Comparison of ENCODE assay signal across 16 mouse cellular contexts in the genomic region with DNA sequence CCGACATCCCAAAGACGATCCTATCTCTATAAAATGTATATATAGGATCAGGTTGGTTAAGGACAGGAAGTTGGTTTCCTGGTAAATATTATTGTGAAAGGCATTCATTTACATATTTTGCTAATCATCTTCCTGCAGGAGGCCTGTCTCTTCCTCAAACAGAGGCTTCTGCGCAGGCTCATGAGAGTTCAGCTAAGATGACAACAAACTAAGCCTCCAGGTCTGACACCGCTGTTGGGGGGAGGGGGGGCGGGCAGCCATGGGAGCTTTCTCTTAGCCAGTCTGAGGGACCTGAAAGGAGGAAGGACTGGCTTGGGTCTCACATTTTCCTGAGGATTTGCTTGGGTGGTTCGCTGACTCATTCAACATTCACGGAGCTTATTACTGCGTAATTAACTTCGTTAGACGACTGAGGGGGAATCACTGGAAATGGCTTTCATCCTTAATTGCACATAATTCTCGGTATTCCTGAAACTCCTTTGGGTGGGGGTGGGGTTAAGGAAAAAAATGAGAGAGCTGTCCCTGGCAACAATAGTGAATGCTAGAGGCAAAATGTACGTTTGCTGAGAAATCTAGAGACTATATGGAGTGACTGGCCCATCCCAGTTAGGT. TPM values are rescaled to one million over a fixed set of nuclear protein-coding genes. Genes with fewer than 3 reads are reported as not detected.
DNase-seq lines count a peak whose midpoint lies in the region; ATAC-seq lines count a peak whose summit lies in the region.
"Had no signal": no experiment of that assay in that cellular context is flagged by ENCODE, and none has a peak within 500 bp of the region (broad histone marks: within the 10 kb centered on the region; RNA-seq: fewer than 3 reads in every experiment).

No protein-coding gene starts in this region.

- no peak for DNase-seq in midbrain, embryonic 10.5 days (ENCODE audit: low spot score)
- peak; percentile 16 for DNase-seq in embryonic facial prominence, embryonic 10.5 days (ENCODE audit: low spot score)
- DNase-seq in lung, postnatal 36 days, result peak; percentile 79
- DNase-seq in thymus, postnatal 4 days, result no peak
- no peak for DNase-seq in urinary bladder, postnatal 36 days (ENCODE audit: low spot score in 2 of 2)
- DNase-seq: adrenal gland, postnatal 10 days; heart, adult 2 months; heart, postnatal 10 days; kidney, adult 18-20 months; right cerebral cortex, adult 18-20 months had no signal

- no peak overlapping the region for H3K4me3 ChIP-seq in midbrain, embryonic 15.5 days
- H3K4me3 ChIP-seq in midbrain, embryonic 10.5 days, result no peak overlapping the region
- no peak overlapping the region for H3K4me3 ChIP-seq in embryonic facial prominence, embryonic 10.5 days
- H3K4me3 ChIP-seq: erythroblast, embryonic 14.5 days; heart, adult 2 months; layer of hippocampus, adult 2 months had no signal

- WGBS in midbrain, embryonic 15.5 days, result 55% methylated on average over 12 of the region's 12 CpGs
- WGBS in midbrain, embryonic 10.5 days, result 73% methylated on average over 12 of the region's 12 CpGs
- 51% methylated on average over 12 of the region's 12 CpGs for whole genome bisulfite sequencing in embryonic facial prominence, embryonic 10.5 days

- no peak overlapping the region for H3K9ac ChIP-seq in midbrain, embryonic 15.5 days

- ATAC-seq in midbrain, embryonic 15.5 days (replicated peaks), result no peak
- ATAC-seq in monocyte, adult 5-6 weeks (replicated peaks; ENCODE audit: insufficient number of reproducible peaks, low FRiP score, low TSS enrichment, poor library complexity, severe bottlenecking), result no peak

- no peak overlapping the region for H3K27ac ChIP-seq in midbrain, embryonic 15.5 days
- H3K27ac ChIP-seq in midbrain, embryonic 10.5 days (replicated peaks), result no peak overlapping the region
- no peak overlapping the region for H3K27ac ChIP-seq in embryonic facial prominence, embryonic 10.5 days (replicated peaks)
- H3K27ac ChIP-seq: heart, adult 2 months; layer of hippocampus, adult 2 months had no signal

- H3K27me3 ChIP-seq in midbrain, embryonic 15.5 days (replicated peaks), result no peaks in the 10 kb centered on the region
- H3K27me3 ChIP-seq in midbrain, embryonic 10.5 days (ENCODE audit: low read depth, poor library complexity, severe bottlenecking), result no peaks in the 10 kb centered on the region
- no peaks in the 10 kb centered on the region for H3K27me3 ChIP-seq in embryonic facial prominence, embryonic 10.5 days (replicated peaks; ENCODE audit: low read depth, poor library complexity, severe bottlenecking)

- no peaks in the 10 kb centered on the region for H3K9me3 ChIP-seq in midbrain, embryonic 15.5 days
- H3K9me3 ChIP-seq in midbrain, embryonic 10.5 days (replicated peaks), result no peaks in the 10 kb centered on the region
- no peaks in the 10 kb centered on the region for H3K9me3 ChIP-seq in embryonic facial prominence, embryonic 10.5 days

- no peaks in the 10 kb centered on the region for H3K36me3 ChIP-seq in midbrain, embryonic 15.5 days (replicated peaks)
- no peaks in the 10 kb centered on the region for H3K36me3 ChIP-seq in midbrain, embryonic 10.5 days
- H3K36me3 ChIP-seq in embryonic facial prominence, embryonic 10.5 days (replicated peaks), result no peaks in the 10 kb centered on the region

- 0 out of 2 replicates have a peak, but pooled peaks cover 2% of the 10 kb centered on the region for H3K4me1 ChIP-seq in midbrain, embryonic 15.5 days
- peaks cover 12% of the 10 kb centered on the region for H3K4me1 ChIP-seq in midbrain, embryonic 10.5 days
- peaks cover 27% of the 10 kb centered on the region for H3K4me1 ChIP-seq in embryonic facial prominence, embryonic 10.5 days

- peak overlapping the region; percentile 10; the same call in 1 of the 2 replicates for H3K4me2 ChIP-seq in midbrain, embryonic 15.5 days

RNA-seq across cellular contexts. Expression of a gene that starts 3.5 kb away (rescaled TPM):
- polyA plus RNA-seq in midbrain, embryonic 15.5 days (2015; fragmentation: Nextera tagmentation; extraction: Ambion mirVana), result 1.2 and 1.9 TPM in 2 replicates
- 0.50 and 0.53 TPM in 2 replicates for polyA plus RNA-seq in midbrain, embryonic 10.5 days (2016; fragmentation: Nextera tagmentation; extraction: Ambion mirVana)
- 2.1 and 2.6 TPM in 2 replicates for polyA plus RNA-seq in embryonic facial prominence, embryonic 10.5 days (2016; fragmentation: Nextera tagmentation; extraction: Ambion mirVana)
- total RNA-seq in monocyte, adult 5-6 weeks (2017), result not detected in 3 replicates
- total RNA-seq: layer of hippocampus, adult 2 months; left cerebral cortex, postnatal 14 days; liver, adult 2 months had no signal
- polyA plus RNA-seq: erythroblast, embryonic 14.5 days; liver, adult 2 months had no signal

RNA-seq across cellular contexts. Expression of a gene that starts 43.9 kb away (rescaled TPM):
- 2.7 and 2.9 TPM in 2 replicates for polyA plus RNA-seq in midbrain, embryonic 15.5 days (2015; fragmentation: Nextera tagmentation; extraction: Ambion mirVana)
- 0.25 and 0.36 TPM in 2 replicates for polyA plus RNA-seq in midbrain, embryonic 10.5 days (2016; fragmentation: Nextera tagmentation; extraction: Ambion mirVana)
- 0.24 and 0.26 TPM in 2 replicates for polyA plus RNA-seq in embryonic facial prominence, embryonic 10.5 days (2016; fragmentation: Nextera tagmentation; extraction: Ambion mirVana)
- not detected in 3 replicates for total RNA-seq in monocyte, adult 5-6 weeks (2017)
- polyA plus RNA-seq: erythroblast, embryonic 14.5 days had no signal

Comparison
In these comparisons a context has a peak if more than half of its experiments do, and no peak if none do; other contexts are left out.
1. DNase-seq: peak in embryonic facial prominence, embryonic 10.5 days (single experiment) and lung, postnatal 36 days (single experiment); none in midbrain, embryonic 10.5 days (single experiment), thymus, postnatal 4 days (single experiment) and urinary bladder, postnatal 36 days (0 of 2).